Mouse (Mus musculus) neural tube, embryonic 14.5 days (tissue): Measurements from ENCODE around the gene Pik3ap1. TPM values are rescaled to one million over a fixed set of nuclear protein-coding genes. Genes with fewer than 3 reads are reported as not detected.

ENCODE experiments used
- ATAC-seq: fragments of 200-750 bp; cut with Nextera tagmentation; 2 replicates; pipeline ENCODE4 v1.8.0; 2017; ENCODE audit warnings: low read depth, mild to moderate bottlenecking, moderate TSS enrichment, moderate library complexity
- H3K27ac ChIP-seq: fragments of 300-500 bp; sonication (generic); 2 replicates; pipeline ENCODE4 v1.5.1; 2014; ENCODE audit warnings: low read depth, mild to moderate bottlenecking, control low read depth, low read length, moderate library complexity, mixed read lengths
- H3K27me3 ChIP-seq: fragments of 300-500 bp; sonication (generic); 2 replicates; pipeline ENCODE4 v1.6.1; 2014; ENCODE audit warnings: low read length; ENCODE audit not compliant: control insufficient read depth, insufficient read depth
- H3K36me3 ChIP-seq: fragments of 300-500 bp; sonication (generic); 2 replicates; pipeline ENCODE4 v1.6.1; 2014; ENCODE audit warnings: low read length, mixed read lengths; ENCODE audit not compliant: control insufficient read depth, insufficient read depth
- H3K4me1 ChIP-seq: fragments of 300-500 bp; sonication (generic); 2 replicates; pipeline ENCODE4 v1.6.1; 2014; ENCODE audit warnings: low read length; ENCODE audit not compliant: control insufficient read depth, insufficient read depth
- H3K4me2 ChIP-seq: fragments of 300-500 bp; sonication (generic); 2 replicates; pipeline ENCODE4 v1.6.1; 2014; ENCODE audit warnings: mild to moderate bottlenecking, low read depth, low read length, control low read depth
- H3K4me3 ChIP-seq: fragments of 300-500 bp; sonication (generic); 2 replicates; pipeline ENCODE4 v1.5.1; 2014; ENCODE audit warnings: low read depth, low read length, control low read depth, mixed read lengths
- H3K9ac ChIP-seq: fragments of 300-500 bp; sonication (generic); replicated peaks from 2 replicates; pipeline ENCODE4 v1.6.1; 2014; ENCODE audit warnings: low read depth, mild to moderate bottlenecking, control low read depth, low read length, mixed read lengths
- H3K9me3 ChIP-seq: fragments of 300-500 bp; sonication (generic); 2 replicates; pipeline ENCODE4 v1.6.1; 2016; ENCODE audit warnings: low read length; ENCODE audit not compliant: control insufficient read depth
- WGBS: fragments of 180-500 bp; shearing (Covaris S2); extraction: QIAGEN DNeasy Blood & Tissue Kit; methylation state at CpG from one replicate; pipeline ENCODE4 v1.1.7; 2014; 5-methylcytosine and 5-hydroxymethylcytosine counted together
- polyA plus RNA-seq: library from polyadenylated mRNA; unstranded; fragments of >200 nt; fragmentation: Nextera tagmentation; extraction: Ambion mirVana; gene quantifications from 2 replicates; pipeline ENCODE4 v1.2.1, GENCODE M21; 2014

Gene Pik3ap1
- polyA plus RNA-seq, 1 experiment from 2014 or later = 0.88 TPM

GRCm38 (mm10) chr19:41342592-41343090 lies 42.3 kb downstream of the Pik3ap1 start:
- Histone ChIP-seq H3K27ac (no peak overlapping the region), H3K4me2 (no peak overlapping the region), H3K9me3 (no peaks in the 10 kb centered on the region), H3K36me3 (no peaks in the 10 kb centered on the region), H3K4me3 (no peak overlapping the region), H3K27me3 (no peaks in the 10 kb centered on the region), H3K4me1 (peaks cover 5% of the 10 kb centered on the region; the same call in 1 of the 2 replicates), H3K9ac (no peak overlapping the region)
- no peak for ATAC-seq
- 85% methylated on average over 6 of the region's 6 CpGs for WGBS

GRCm38 (mm10) chr19:41341677-41342076 lies 43.2 kb downstream of the Pik3ap1 start:
- no peak for ATAC-seq
- no peak overlapping the region for H3K27ac ChIP-seq
- H3K36me3 ChIP-seq = no peaks in the 10 kb centered on the region
- no peaks in the 10 kb centered on the region for H3K9me3 ChIP-seq
- peaks cover 5% of the 10 kb centered on the region; the same call in 1 of the 2 replicates for H3K4me1 ChIP-seq
- no peak overlapping the region for H3K4me3 ChIP-seq
- WGBS = 88% methylated on average over 5 of the region's 5 CpGs
- no peak overlapping the region for H3K4me2 ChIP-seq
- no peaks in the 10 kb centered on the region for H3K27me3 ChIP-seq
- H3K9ac ChIP-seq = no peak overlapping the region

- no peak overlapping the region for H3K4me3 ChIP-seq
- 81% methylated on average over 21 of the region's 21 CpGs for WGBS
These were observed 45.7 kb downstream of the Pik3ap1 start for GRCm38 (mm10) chr19:41339020-41339836.

DNA sequence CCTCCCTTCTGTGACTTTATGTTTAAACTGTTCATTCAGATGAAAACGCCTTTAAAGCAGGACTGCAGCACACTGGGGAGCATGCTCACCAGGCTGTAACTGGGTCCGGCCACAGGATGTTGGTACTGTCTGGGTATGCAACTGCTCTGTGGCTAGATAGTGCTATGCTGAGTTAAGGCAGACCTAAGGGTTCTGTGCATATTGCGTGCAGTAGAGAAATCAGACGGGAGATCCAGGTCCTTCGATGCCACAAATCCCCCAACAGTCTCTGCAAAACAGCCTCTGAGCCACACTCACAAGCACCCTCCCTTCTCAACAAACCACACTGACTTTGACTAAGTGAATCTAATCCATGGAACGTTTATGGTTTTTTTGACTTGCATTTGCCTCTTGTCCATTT lies 46.5 kb downstream of the Pik3ap1 start:
- 86% methylated on average over 6 of the region's 6 CpGs for WGBS
- Histone ChIP-seq H3K36me3 (no peaks in the 10 kb centered on the region), H3K27ac (no peak overlapping the region), H3K9me3 (no peaks in the 10 kb centered on the region), H3K4me3 (no peak overlapping the region), H3K9ac (no peak overlapping the region), H3K4me1 (no peaks in the 10 kb centered on the region), H3K27me3 (no peaks in the 10 kb centered on the region), H3K4me2 (no peak overlapping the region)
- no peak for ATAC-seq

More at GRCm38 (mm10) chr19:41339020-41339836, 45.7 kb downstream of the Pik3ap1 start:
- Histone ChIP-seq H3K4me2 (no peak overlapping the region), H3K27ac (no peak overlapping the region), H3K9ac (no peak overlapping the region), H3K9me3 (no peaks in the 10 kb centered on the region), H3K36me3 (no peaks in the 10 kb centered on the region), H3K27me3 (no peaks in the 10 kb centered on the region), H3K4me1 (no peaks in the 10 kb centered on the region)
- ATAC-seq = no peak

DNA sequence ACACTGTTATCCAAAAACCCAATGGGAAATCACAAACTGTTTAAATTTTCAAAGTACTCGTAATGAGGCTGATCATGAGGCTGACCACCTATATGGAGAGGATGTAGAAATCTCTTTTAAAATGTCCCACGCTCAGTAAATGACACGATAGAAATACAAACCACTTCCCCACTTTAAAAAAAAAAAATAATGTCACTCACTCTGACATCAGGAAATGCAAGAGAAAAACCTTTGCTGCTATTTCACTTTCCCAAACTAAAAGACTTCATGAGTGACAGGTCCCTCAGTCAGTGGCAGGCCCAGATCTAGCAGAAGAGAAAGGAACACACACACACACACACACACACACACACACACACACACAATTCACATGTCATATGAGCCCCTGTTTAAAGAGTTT lies 49.2 kb downstream of the Pik3ap1 start:
- Histone ChIP-seq H3K9me3 (no peaks in the 10 kb centered on the region), H3K27me3 (no peaks in the 10 kb centered on the region), H3K4me3 (no peak overlapping the region), H3K36me3 (no peaks in the 10 kb centered on the region), H3K4me2 (no peak overlapping the region), H3K9ac (no peak overlapping the region), H3K27ac (no peak overlapping the region), H3K4me1 (no peaks in the 10 kb centered on the region)
- 92% methylated on average over 3 of the region's 3 CpGs for WGBS
- ATAC-seq = no peak

DNA sequence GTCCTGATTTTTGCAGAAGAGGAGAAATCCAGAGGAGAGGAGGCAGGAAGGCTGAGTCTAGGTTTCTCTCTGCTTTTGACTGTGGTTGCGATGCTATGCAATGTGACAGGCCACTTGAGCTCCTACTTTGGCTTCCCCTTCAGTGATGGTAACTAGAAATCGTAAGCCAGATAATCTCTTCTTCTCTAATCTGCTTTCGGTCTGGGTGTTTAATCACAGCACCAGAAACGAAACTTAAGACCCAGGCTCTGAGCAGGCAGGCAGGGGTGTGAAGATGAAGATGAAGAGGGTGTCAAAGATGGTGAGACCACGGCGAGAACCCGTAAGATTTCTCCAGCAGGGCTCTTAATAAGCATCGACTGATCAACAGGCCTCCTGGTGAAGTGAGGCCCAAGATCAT lies 51.9 kb downstream of the Pik3ap1 start:
- Histone ChIP-seq H3K4me1 (no peaks in the 10 kb centered on the region), H3K9ac (no peak overlapping the region), H3K4me3 (no peak overlapping the region), H3K4me2 (no peak overlapping the region), H3K9me3 (no peaks in the 10 kb centered on the region), H3K36me3 (no peaks in the 10 kb centered on the region), H3K27ac (no peak overlapping the region), H3K27me3 (no peaks in the 10 kb centered on the region)
- WGBS = 93% methylated on average over 8 of the region's 8 CpGs
- ATAC-seq = no peak

GRCm38 (mm10) chr19:41332228-41332627 lies 52.7 kb downstream of the Pik3ap1 start:
- ATAC-seq = no peak
- Histone ChIP-seq H3K4me2 (no peak overlapping the region), H3K27ac (no peak overlapping the region), H3K4me1 (no peaks in the 10 kb centered on the region), H3K27me3 (no peaks in the 10 kb centered on the region), H3K9me3 (no peaks in the 10 kb centered on the region), H3K36me3 (no peaks in the 10 kb centered on the region), H3K4me3 (no peak overlapping the region), H3K9ac (no peak overlapping the region)
- WGBS = 95% methylated on average over 12 of the region's 12 CpGs

- H3K4me2 ChIP-seq = no peak overlapping the region
- no peaks in the 10 kb centered on the region for H3K9me3 ChIP-seq
- H3K27ac ChIP-seq = no peak overlapping the region
- ATAC-seq = no peak
- H3K4me1 ChIP-seq = no peaks in the 10 kb centered on the region
- no peaks in the 10 kb centered on the region for H3K36me3 ChIP-seq
- H3K27me3 ChIP-seq = no peaks in the 10 kb centered on the region
- H3K4me3 ChIP-seq = no peak overlapping the region
- WGBS = 59% methylated on average over 7 of the region's 7 CpGs
- H3K9ac ChIP-seq = no peak overlapping the region
These were observed 54.5 kb downstream of the Pik3ap1 start for GRCm38 (mm10) chr19:41330401-41330800.

DNA sequence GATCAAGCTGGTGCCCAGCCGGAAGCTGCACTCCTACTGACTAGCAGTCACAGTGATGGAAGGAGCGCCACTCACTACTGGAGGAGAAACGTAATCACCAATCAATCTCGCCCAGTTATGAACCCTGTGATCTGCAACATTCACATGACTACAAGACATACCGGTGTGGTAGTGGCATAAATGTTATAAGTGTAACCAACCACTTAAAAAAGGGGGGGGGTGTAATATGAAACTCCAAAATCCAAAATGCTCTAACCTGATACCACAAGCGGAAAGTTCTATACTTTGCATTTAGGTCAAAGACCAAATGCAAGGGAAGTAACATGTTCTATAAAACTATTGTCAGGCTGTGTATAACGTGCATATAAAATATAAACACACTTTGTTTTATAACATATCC lies 54.9 kb downstream of the Pik3ap1 start:
- Histone ChIP-seq H3K27ac (no peak overlapping the region), H3K9me3 (no peaks in the 10 kb centered on the region), H3K36me3 (no peaks in the 10 kb centered on the region), H3K4me3 (no peak overlapping the region), H3K4me1 (no peaks in the 10 kb centered on the region), H3K4me2 (no peak overlapping the region), H3K27me3 (no peaks in the 10 kb centered on the region), H3K9ac (no peak overlapping the region)
- WGBS = 97% methylated on average over 7 of the region's 7 CpGs
- no peak for ATAC-seq
